Comparison of ENCODE assay signal across 8 mouse cellular contexts in genomic region chr19:37208176-37208755, GRCm38 (mm10). TPM values are rescaled to one million over a fixed set of nuclear protein-coding genes. Genes with fewer than 3 reads are reported as not detected.
DNase-seq lines count a peak whose midpoint lies in the region; ATAC-seq and TF ChIP-seq lines count a peak whose summit lies in the region.

Cpeb3 (minus strand) TSS chr19:37208601.

- TF ChIP-seq POLR2A in embryonic fibroblast, embryonic 13.5 days (IDR thresholded peaks at IDR 0.05; ENCODE audit: low read depth, low read length): peak; percentile 30; the same call in 1 of the 2 replicates

- TF ChIP-seq CTCF in embryonic fibroblast, embryonic 13.5 days (IDR thresholded peaks at IDR 0.05; ENCODE audit: borderline replicate concordance, insufficient read depth, low read length): no peak

- peak within 1 kb of the TSS; percentile 97 for H3K4me3 ChIP-seq in embryonic fibroblast, embryonic 13.5 days (ENCODE audit: insufficient read depth, low read length)
- peak within 1 kb of the TSS; percentile 86 for H3K4me3 ChIP-seq in heart, embryonic 13.5 days
- peak within 1 kb of the TSS; percentile 97 for H3K4me3 ChIP-seq in kidney, embryonic 15.5 days (replicated peaks)
- peak within 1 kb of the TSS; percentile 98 for H3K4me3 ChIP-seq in liver, embryonic 13.5 days (replicated peaks)
- H3K4me3 ChIP-seq in neural tube, embryonic 13.5 days: peak within 1 kb of the TSS; percentile 100

- H3K27ac ChIP-seq in embryonic fibroblast, embryonic 13.5 days (ENCODE audit: insufficient read depth, low read length): peak within 1 kb of the TSS; percentile 92
- peak within 1 kb of the TSS; percentile 93 for H3K27ac ChIP-seq in heart, embryonic 13.5 days (replicated peaks)
- peak within 1 kb of the TSS; percentile 91 for H3K27ac ChIP-seq in kidney, embryonic 15.5 days
- H3K27ac ChIP-seq in liver, embryonic 13.5 days: peak within 1 kb of the TSS; percentile 98
- H3K27ac ChIP-seq in neural tube, embryonic 13.5 days (replicated peaks): peak within 1 kb of the TSS; percentile 88

- no peaks in the 10 kb centered on the region for H3K27me3 ChIP-seq in heart, embryonic 13.5 days (replicated peaks)
- no peaks in the 10 kb centered on the region for H3K27me3 ChIP-seq in kidney, embryonic 15.5 days
- H3K27me3 ChIP-seq in liver, embryonic 13.5 days: no peaks in the 10 kb centered on the region
- no peaks in the 10 kb centered on the region for H3K27me3 ChIP-seq in neural tube, embryonic 13.5 days

- no peaks in the 10 kb centered on the region for H3K9me3 ChIP-seq in heart, embryonic 13.5 days
- no peaks in the 10 kb centered on the region for H3K9me3 ChIP-seq in kidney, embryonic 15.5 days (replicated peaks)
- no peaks in the 10 kb centered on the region for H3K9me3 ChIP-seq in liver, embryonic 13.5 days (replicated peaks)
- H3K9me3 ChIP-seq in neural tube, embryonic 13.5 days: no peaks in the 10 kb centered on the region

- under 1% methylated on average over 15 of the region's 15 CpGs for WGBS in heart, embryonic 13.5 days
- under 1% methylated on average over 15 of the region's 15 CpGs for WGBS in kidney, embryonic 15.5 days
- WGBS in liver, embryonic 13.5 days (ENCODE audit: insufficient replicate concordance): under 1% methylated on average over 15 of the region's 15 CpGs
- WGBS in neural tube, embryonic 13.5 days: under 1% methylated on average over 15 of the region's 15 CpGs

- ATAC-seq in heart, embryonic 13.5 days (ENCODE audit: extremely low read depth, insufficient number of reproducible peaks, low FRiP score, low TSS enrichment): no peak
- no peak for ATAC-seq in kidney, embryonic 15.5 days (replicated peaks; ENCODE audit: low FRiP score)
- no peak for ATAC-seq in liver, embryonic 13.5 days (ENCODE audit: low read depth)
- no peak for ATAC-seq in neural tube, embryonic 13.5 days (ENCODE audit: low read depth)

- peak within 1 kb of the TSS; percentile 82 for H3K4me2 ChIP-seq in heart, embryonic 13.5 days
- peak within 1 kb of the TSS; percentile 98 for H3K4me2 ChIP-seq in kidney, embryonic 15.5 days
- peak within 1 kb of the TSS; percentile 83 for H3K4me2 ChIP-seq in liver, embryonic 13.5 days
- H3K4me2 ChIP-seq in neural tube, embryonic 13.5 days: peak within 1 kb of the TSS; percentile 78

- peaks cover 5% of the 10 kb centered on the region for H3K4me1 ChIP-seq in embryonic fibroblast, embryonic 13.5 days (ENCODE audit: control insufficient read depth, insufficient read depth, low read length)
- H3K4me1 ChIP-seq in heart, embryonic 13.5 days: peaks cover 26% of the 10 kb centered on the region
- H3K4me1 ChIP-seq in kidney, embryonic 15.5 days: peaks cover 19% of the 10 kb centered on the region
- peaks cover 67% of the 10 kb centered on the region for H3K4me1 ChIP-seq in liver, embryonic 13.5 days (replicated peaks)
- peaks cover 21% of the 10 kb centered on the region for H3K4me1 ChIP-seq in neural tube, embryonic 13.5 days (replicated peaks)

- H3K36me3 ChIP-seq in heart, embryonic 13.5 days: peaks cover 29% of the 10 kb centered on the region
- peaks cover 28% of the 10 kb centered on the region for H3K36me3 ChIP-seq in kidney, embryonic 15.5 days
- peaks cover 34% of the 10 kb centered on the region for H3K36me3 ChIP-seq in liver, embryonic 13.5 days
- H3K36me3 ChIP-seq in neural tube, embryonic 13.5 days: peaks cover 28% of the 10 kb centered on the region

- peak within 1 kb of the TSS; percentile 98 for H3K9ac ChIP-seq in heart, embryonic 13.5 days
- peak within 1 kb of the TSS; percentile 94 for H3K9ac ChIP-seq in kidney, embryonic 15.5 days
- peak within 1 kb of the TSS; percentile 100 for H3K9ac ChIP-seq in liver, embryonic 13.5 days
- peak within 1 kb of the TSS; percentile 99 for H3K9ac ChIP-seq in neural tube, embryonic 13.5 days

- DNase-seq in CD4-positive, CD25-positive, alpha-beta regulatory T cell, adult 2 months (ENCODE audit: low read depth, low spot score): peak; percentile 55
- DNase-seq in adrenal gland, adult 18-20 months (ENCODE audit: low spot score in 2 of 2): peak; percentile 16 to 28
- DNase-seq in liver, embryonic 13.5 days: peak; percentile 35
- peak; percentile 6 to 9 for DNase-seq in thymus, postnatal 10 days (ENCODE audit: low spot score in 2 of 2)

RNA-seq across cellular contexts. Expression of gene Cpeb3, which starts in this region (rescaled TPM):
- 10 to 100 TPM; 14.4 to 15.5 TPM for total RNA-seq in adrenal gland, adult 18-20 months (2021)
- 2.2 and 2.3 TPM in 2 replicates for polyA plus RNA-seq in embryonic fibroblast, embryonic 13.5 days (2011; ENCODE audit: insufficient read length, low read depth, missing spikeins)
- polyA plus RNA-seq in heart, embryonic 13.5 days (2015; fragmentation: Nextera tagmentation; extraction: Ambion mirVana): 6.5 and 7.9 TPM in 2 replicates
- 1.2 TPM in 2 replicates for polyA plus RNA-seq in kidney, embryonic 15.5 days (2015; fragmentation: Nextera tagmentation; extraction: Ambion mirVana)
- 1.7 and 1.9 TPM in 2 replicates for polyA plus RNA-seq in liver, embryonic 13.5 days (2015; fragmentation: Nextera tagmentation; extraction: Ambion mirVana)
- 10.4 and 11.2 TPM in 2 replicates for polyA plus RNA-seq in neural tube, embryonic 13.5 days (2015; fragmentation: Nextera tagmentation; extraction: Ambion mirVana)
